Mouse (Mus musculus) kidney, adult 2 months (tissue): Measurements from ENCODE around the gene Mefv.

Experiments
- CTCF ChIP-seq: fragments of 200-500 bp; conservative IDR thresholded peaks from 2 replicates; pipeline ENCODE4 v1.5.1; 2011; ENCODE audit warnings: low read depth, mild to moderate bottlenecking, control low read depth, low read length, moderate library complexity, mixed read lengths; ENCODE audit not compliant: insufficient read depth, insufficient read length
- POLR2A ChIP-seq: fragments of 200-500 bp; IDR thresholded peaks from one replicate; pipeline ENCODE4 v1.6.1; 2011; ENCODE audit warnings: low read depth, low read length, control low read depth

DNA sequence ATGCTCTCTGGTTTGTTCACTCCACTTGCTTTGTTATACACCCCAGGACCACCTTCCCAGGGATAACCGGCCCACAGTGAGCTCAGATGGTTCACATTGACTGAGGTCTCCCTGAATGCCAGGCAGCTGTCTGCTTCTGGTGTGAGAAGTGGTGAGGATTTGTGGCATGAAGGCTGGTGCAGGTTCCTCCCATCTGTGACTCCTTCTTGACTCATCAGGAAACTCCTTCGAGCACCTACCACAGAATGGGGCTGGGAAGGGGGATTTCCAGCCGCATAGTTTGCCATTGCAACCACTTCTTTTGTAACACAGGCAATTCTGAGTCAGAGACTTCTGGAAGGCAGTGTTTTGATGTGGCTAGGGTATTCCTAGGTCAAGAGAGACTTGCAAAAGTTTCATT is 5.3 kb upstream of the Mefv start:
- no peak for TF ChIP-seq POLR2A
- TF ChIP-seq CTCF = no peak
